Mouse (Mus musculus): Measurements from ENCODE around the gene Kif27. TPM values are rescaled to one million over a fixed set of nuclear protein-coding genes. Genes with fewer than 3 reads are reported as not detected.

Gene Kif27
- polyA plus RNA-seq, 1 experiment from 2014 or later = 1.4 TPM

GRCm38 (mm10) chr13:58352996-58353395 lies 5.9 kb downstream of the Kif27 start:
- Histone ChIP-seq H3K4me3 (replicated peaks) (no peak overlapping the region), H3K4me2 (replicated peaks) (no peak overlapping the region), H3K9me3 (no peaks in the 10 kb centered on the region), H3K9ac (replicated peaks) (no peak overlapping the region), H3K36me3 (no peaks in the 10 kb centered on the region), H3K4me1 (replicated peaks) (no peaks in the 10 kb centered on the region; the same call in 1 of the 2 replicates), H3K27ac (no peak overlapping the region), H3K27me3 (0 out of 2 replicates have a peak, but pooled peaks cover 2% of the 10 kb centered on the region)
- ATAC-seq = no peak

DNA sequence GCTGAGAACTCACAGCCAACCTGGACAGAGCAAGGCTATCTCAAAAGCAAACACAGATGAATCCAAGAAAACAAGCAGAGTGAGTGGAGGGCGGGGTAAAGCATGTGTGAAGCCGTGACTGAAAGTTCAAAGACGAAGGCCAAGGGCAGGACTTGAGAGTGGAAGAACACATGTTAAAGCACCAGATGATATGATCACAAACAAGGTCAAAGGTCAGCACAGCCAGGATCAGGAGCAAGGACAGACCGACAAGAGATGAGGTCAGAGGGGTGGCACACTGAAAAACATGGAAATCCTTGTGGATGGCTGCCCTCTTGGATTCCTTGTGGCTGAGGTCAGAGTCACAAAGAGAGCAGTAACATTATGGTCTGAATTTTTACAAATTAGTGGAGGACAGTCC lies 8.3 kb downstream of the Kif27 start:
- Histone ChIP-seq H3K9ac (replicated peaks) (no peak overlapping the region), H3K27ac (no peak overlapping the region), H3K27me3 (no peaks in the 10 kb centered on the region), H3K4me2 (replicated peaks) (no peak overlapping the region), H3K4me1 (replicated peaks) (no peaks in the 10 kb centered on the region), H3K4me3 (replicated peaks) (no peak overlapping the region), H3K36me3 (no peaks in the 10 kb centered on the region), H3K9me3 (no peaks in the 10 kb centered on the region)
- 75% methylated on average over 4 of the region's 4 CpGs for WGBS
- ATAC-seq = no peak

DNA sequence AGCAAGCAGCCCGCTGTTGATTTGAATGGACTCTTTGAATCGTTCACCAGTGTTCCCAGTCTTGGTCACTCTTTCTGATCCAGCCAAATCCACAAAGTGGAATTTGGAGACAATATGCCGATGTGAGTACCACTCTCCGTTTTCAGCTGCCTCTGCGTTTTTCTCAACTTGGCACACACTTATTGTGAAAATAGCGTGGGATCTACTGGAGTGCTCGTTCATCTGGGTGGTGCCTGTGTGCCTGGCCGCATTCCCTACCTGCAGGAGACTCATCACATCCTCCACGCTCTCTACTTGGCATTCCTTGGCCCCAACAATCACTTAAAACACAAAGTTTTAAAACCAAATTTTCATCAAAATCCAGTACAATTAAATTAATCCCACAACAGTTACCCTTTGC lies 14.4 kb downstream of the Kif27 start:
- Histone ChIP-seq H3K36me3 (no peaks in the 10 kb centered on the region), H3K9ac (replicated peaks) (no peak overlapping the region), H3K4me2 (replicated peaks) (no peak overlapping the region), H3K27ac (no peak overlapping the region), H3K4me1 (replicated peaks) (no peaks in the 10 kb centered on the region), H3K27me3 (no peaks in the 10 kb centered on the region), H3K9me3 (no peaks in the 10 kb centered on the region), H3K4me3 (replicated peaks) (no peak overlapping the region)
- ATAC-seq = no peak
- 84% methylated on average over 9 of the region's 9 CpGs for WGBS

- WGBS = 85% methylated on average over 12 of the region's 12 CpGs
- Histone ChIP-seq H3K9me3 (0 out of 2 replicates have a peak, but pooled peaks cover 3% of the 10 kb centered on the region), H3K27ac (no peak overlapping the region), H3K4me1 (replicated peaks) (no peaks in the 10 kb centered on the region), H3K4me3 (replicated peaks) (no peak overlapping the region), H3K27me3 (no peaks in the 10 kb centered on the region), H3K36me3 (no peaks in the 10 kb centered on the region), H3K9ac (replicated peaks) (no peak overlapping the region), H3K4me2 (replicated peaks) (no peak overlapping the region)
- ATAC-seq = no peak
Measured at GRCm38 (mm10) chr13:58337456-58337855, 21.5 kb downstream of the Kif27 start.

DNA sequence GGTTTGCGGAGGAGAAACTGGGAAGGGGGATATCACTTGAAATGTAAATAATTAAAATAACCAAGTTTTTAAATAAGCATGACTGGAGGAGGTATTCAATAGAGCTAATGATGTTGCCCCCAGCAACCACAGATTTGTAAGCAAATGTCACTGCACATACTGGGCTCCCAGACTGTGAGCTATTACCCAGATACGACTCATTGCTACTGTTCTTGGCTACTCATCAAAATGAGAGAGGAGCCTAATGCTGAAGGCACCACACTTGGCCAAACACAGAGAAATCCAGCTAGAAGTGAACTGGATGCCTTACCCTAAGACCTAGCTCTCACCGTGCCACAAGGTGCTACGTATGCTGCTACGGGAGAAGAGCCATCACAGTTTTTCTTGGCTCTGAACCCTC lies 24.8 kb downstream of the Kif27 start:
- H3K4me1 ChIP-seq (replicated peaks) = no peaks in the 10 kb centered on the region
- no peak overlapping the region for H3K27ac ChIP-seq
- ATAC-seq = no peak
- H3K27me3 ChIP-seq = no peaks in the 10 kb centered on the region
- WGBS = 94% methylated on average over 5 of the region's 5 CpGs
- H3K4me2 ChIP-seq (replicated peaks) = no peak overlapping the region
- no peak overlapping the region for H3K4me3 ChIP-seq (replicated peaks)
- no peaks in the 10 kb centered on the region for H3K36me3 ChIP-seq
- no peak overlapping the region for H3K9ac ChIP-seq (replicated peaks)
- H3K9me3 ChIP-seq = 0 out of 2 replicates have a peak, but pooled peaks cover 3% of the 10 kb centered on the region

DNA sequence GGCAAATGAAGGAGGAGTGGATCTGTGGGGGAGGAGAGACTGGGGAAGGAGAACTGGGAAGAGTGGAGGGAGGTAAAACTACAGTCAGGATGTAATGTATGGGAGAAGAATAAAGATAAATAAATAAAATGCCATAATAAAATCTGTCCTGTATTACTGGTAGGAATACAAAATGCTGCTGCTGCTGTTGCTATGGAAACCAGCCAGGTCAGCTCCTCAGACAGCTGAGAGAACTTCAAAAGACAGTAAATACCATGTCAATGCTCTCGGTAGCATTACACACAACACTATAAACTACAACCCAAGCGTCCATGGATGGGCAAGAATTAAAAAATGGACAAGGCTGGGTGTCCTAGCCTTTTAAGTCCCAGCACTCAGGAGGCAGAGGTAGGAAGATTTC lies 41.2 kb downstream of the Kif27 start:
- no peak for ATAC-seq
- no peak overlapping the region for H3K9ac ChIP-seq (replicated peaks)
- 42% methylated on average over 2 of the region's 2 CpGs for WGBS
- no peak overlapping the region for H3K4me2 ChIP-seq (replicated peaks)
- H3K36me3 ChIP-seq = no peaks in the 10 kb centered on the region
- H3K9me3 ChIP-seq = no peaks in the 10 kb centered on the region; the same call in 1 of the 2 replicates
- 0 out of 2 replicates have a peak, but pooled peaks cover 8% of the 10 kb centered on the region for H3K4me1 ChIP-seq (replicated peaks)
- H3K4me3 ChIP-seq (replicated peaks) = no peak overlapping the region
- H3K27me3 ChIP-seq = no peaks in the 10 kb centered on the region
- peak overlapping the region; percentile 56; the same call in 1 of the 2 replicates for H3K27ac ChIP-seq

- Histone ChIP-seq H3K4me3 (replicated peaks) (no peak overlapping the region), H3K27ac (no peak overlapping the region), H3K4me2 (replicated peaks) (no peak overlapping the region), H3K9ac (replicated peaks) (no peak overlapping the region), H3K9me3 (no peaks in the 10 kb centered on the region; the same call in 1 of the 2 replicates), H3K27me3 (no peaks in the 10 kb centered on the region), H3K4me1 (replicated peaks) (0 out of 2 replicates have a peak, but pooled peaks cover 8% of the 10 kb centered on the region), H3K36me3 (no peaks in the 10 kb centered on the region)
- 59% methylated on average over 6 of the region's 6 CpGs for WGBS
- ATAC-seq = no peak
Measured at GRCm38 (mm10) chr13:58314991-58315390, 43.9 kb downstream of the Kif27 start.

GRCm38 (mm10) chr13:58313758-58314157 lies 45.2 kb downstream of the Kif27 start:
- 67% methylated on average over 3 of the region's 3 CpGs for WGBS
- Histone ChIP-seq H3K27me3 (no peaks in the 10 kb centered on the region), H3K9ac (replicated peaks) (no peak overlapping the region), H3K9me3 (no peaks in the 10 kb centered on the region; the same call in 1 of the 2 replicates), H3K4me2 (replicated peaks) (no peak overlapping the region), H3K27ac (no peak overlapping the region), H3K4me3 (replicated peaks) (no peak overlapping the region), H3K4me1 (replicated peaks) (0 out of 2 replicates have a peak, but pooled peaks cover 8% of the 10 kb centered on the region), H3K36me3 (no peaks in the 10 kb centered on the region)
- no peak for ATAC-seq

DNA sequence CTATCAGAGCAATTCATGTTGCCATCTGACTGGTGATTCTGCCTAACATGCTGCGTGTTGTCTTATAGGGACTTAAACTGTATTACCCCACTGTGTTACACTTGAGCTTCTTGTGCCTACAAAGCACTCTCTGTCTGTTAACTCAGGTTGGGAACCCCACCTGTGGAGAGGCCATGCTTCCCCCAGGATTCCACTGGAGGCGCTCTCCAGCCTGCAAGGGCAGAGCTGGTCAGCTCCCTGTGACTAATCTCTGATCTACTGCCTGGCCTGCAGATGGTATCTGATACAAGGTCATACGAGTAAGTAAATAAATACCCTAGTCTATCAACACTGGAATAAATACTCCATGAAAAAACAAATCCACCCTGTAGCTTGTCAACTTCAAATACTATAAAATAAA lies 47.6 kb downstream of the Kif27 start:
- no peak for ATAC-seq
- Histone ChIP-seq H3K36me3 (no peaks in the 10 kb centered on the region), H3K27ac (no peak overlapping the region), H3K9me3 (no peaks in the 10 kb centered on the region; the same call in 1 of the 2 replicates), H3K4me3 (replicated peaks) (no peak overlapping the region), H3K4me2 (replicated peaks) (no peak overlapping the region), H3K4me1 (replicated peaks) (no peaks in the 10 kb centered on the region), H3K27me3 (no peaks in the 10 kb centered on the region), H3K9ac (replicated peaks) (no peak overlapping the region)
- 44% methylated on average over 3 of the region's 3 CpGs for WGBS

GRCm38 (mm10) chr13:58309499-58309898 lies 49.4 kb downstream of the Kif27 start:
- no peak for ATAC-seq
- H3K4me2 ChIP-seq (replicated peaks) = no peak overlapping the region
- H3K9ac ChIP-seq (replicated peaks) = no peak overlapping the region
- H3K9me3 ChIP-seq = no peaks in the 10 kb centered on the region
- H3K27me3 ChIP-seq = no peaks in the 10 kb centered on the region
- 80% methylated on average over 8 of the region's 8 CpGs for WGBS
- no peaks in the 10 kb centered on the region for H3K36me3 ChIP-seq
- no peaks in the 10 kb centered on the region for H3K4me1 ChIP-seq (replicated peaks)
- no peak overlapping the region for H3K4me3 ChIP-seq (replicated peaks)
- H3K27ac ChIP-seq = no peak overlapping the region

DNA sequence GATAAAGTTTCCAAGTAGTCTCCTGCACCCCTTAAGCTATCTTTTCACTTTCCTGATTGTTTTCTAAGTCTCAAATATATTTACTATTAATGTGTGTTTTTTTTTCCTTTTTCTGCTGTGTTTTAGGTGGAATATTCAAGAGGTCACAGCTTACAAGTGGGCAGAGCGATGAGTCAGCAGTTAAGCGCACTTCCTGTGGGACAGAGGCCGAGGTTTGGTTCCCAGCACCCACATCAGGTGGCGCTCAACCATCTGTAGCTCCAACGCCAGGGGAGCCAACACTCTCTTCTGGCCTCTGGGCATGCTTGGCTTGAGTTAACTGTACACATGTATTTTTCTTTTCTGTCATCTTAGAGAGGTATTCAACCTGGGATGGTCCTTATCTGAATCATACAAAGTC lies 51.5 kb downstream of the Kif27 start:
- 93% methylated on average over 5 of the region's 5 CpGs for WGBS

DNA sequence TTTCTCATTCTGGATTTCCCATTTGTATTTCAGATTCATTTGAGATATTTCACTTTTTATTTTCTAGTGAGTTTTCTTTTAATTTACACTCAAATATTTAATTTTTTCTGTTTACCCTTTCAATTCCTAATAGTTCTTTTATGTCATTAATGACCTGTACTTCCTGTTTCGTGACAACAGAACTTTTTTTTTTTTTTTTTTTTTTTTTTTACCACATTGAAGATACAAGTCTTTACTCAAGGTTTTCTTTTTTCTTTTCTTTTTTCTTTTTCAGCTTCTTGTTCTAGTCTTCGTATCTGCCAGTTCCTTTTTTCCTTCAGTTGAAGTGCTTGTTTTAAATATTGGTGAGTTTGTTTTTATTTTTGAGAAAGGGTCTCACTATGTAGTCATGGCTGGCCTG lies 53.7 kb downstream of the Kif27 start:
- no peaks in the 10 kb centered on the region for H3K27me3 ChIP-seq
- H3K36me3 ChIP-seq = no peaks in the 10 kb centered on the region
- H3K9ac ChIP-seq (replicated peaks) = no peak overlapping the region
- H3K27ac ChIP-seq = no peak overlapping the region
- no peaks in the 10 kb centered on the region for H3K9me3 ChIP-seq
- WGBS = 90% methylated on average over 2 of the region's 2 CpGs
- no peak overlapping the region for H3K4me3 ChIP-seq (replicated peaks)
- H3K4me1 ChIP-seq (replicated peaks) = no peaks in the 10 kb centered on the region
- no peak overlapping the region for H3K4me2 ChIP-seq (replicated peaks)
- no peak for ATAC-seq

More for the DNA sequence above, 51.5 kb downstream of the Kif27 start:
- Histone ChIP-seq H3K27ac (no peak overlapping the region), H3K9ac (replicated peaks) (no peak overlapping the region), H3K36me3 (no peaks in the 10 kb centered on the region), H3K9me3 (no peaks in the 10 kb centered on the region), H3K4me1 (replicated peaks) (no peaks in the 10 kb centered on the region), H3K27me3 (no peaks in the 10 kb centered on the region), H3K4me3 (replicated peaks) (no peak overlapping the region), H3K4me2 (replicated peaks) (no peak overlapping the region)
- no peak for ATAC-seq

GRCm38 (mm10) chr13:58302421-58303145 lies 56.3 kb downstream of the Kif27 start:
- H3K27me3 ChIP-seq = no peaks in the 10 kb centered on the region
- WGBS = 84% methylated on average over 9 of the region's 9 CpGs
- H3K27ac ChIP-seq = no peak overlapping the region
- H3K4me1 ChIP-seq (replicated peaks) = no peaks in the 10 kb centered on the region
- no peaks in the 10 kb centered on the region for H3K36me3 ChIP-seq
- no peak overlapping the region for H3K4me2 ChIP-seq (replicated peaks)
- H3K9me3 ChIP-seq = no peaks in the 10 kb centered on the region
- H3K4me3 ChIP-seq (replicated peaks) = no peak overlapping the region
- H3K9ac ChIP-seq (replicated peaks) = no peak overlapping the region
- ATAC-seq = no peak
